Mouse (Mus musculus) erythroblast, adult 5-6 weeks (primary cell): ENCODE data around the gene Ppp2r5d. TPM values are rescaled to one million over a fixed set of nuclear protein-coding genes. Genes with fewer than 3 reads are reported as not detected.

ENCODE experiments used
- ATAC-seq: replicated peaks from 2 replicates; pipeline ENCODE4 v1.8.0; 2016; ENCODE audit warnings: moderate number of reproducible peaks, mild to moderate bottlenecking, moderate TSS enrichment, inconsistent platforms; ENCODE audit not compliant: poor library complexity, low FRiP score, severe bottlenecking
- total RNA-seq, 2 experiments: library from RNA; stranded (forward) in 1 of 2; stranded (reverse) in 1 of 2; fragments of 150-400 nt in 1 of 2; fragments of 200-764, 138-1000 nt in 1 of 2; gene quantifications; 2 replicates each; pipeline versions ENCODE4 v1.2.3 to v1.2.4; 2015 to 2017; ENCODE audit warnings: low replicate concordance in 2 of 2

Gene Ppp2r5d
- total RNA-seq, 2 experiments from 2014 or later, result 5.4 to 10.9 TPM

GRCm38 (mm10) chr17:46682654-46683389, 22.1 kb downstream of the Ppp2r5d start:
- ATAC-seq, result no peak

GRCm38 (mm10) chr17:46681466-46682118, 23.3 kb downstream of the Ppp2r5d start:
- no peak for ATAC-seq

GRCm38 (mm10) chr17:46680760-46681373, 24.0 kb downstream of the Ppp2r5d start, which contains the start of gene Klhdc3:
Gene Klhdc3, minus strand, starts transcription at chr17:46680914.
- peak; percentile 95 for ATAC-seq

- ATAC-seq, result 0 out of 2 replicates have a peak, but pooled peaks have one; percentile 5
Measured at GRCm38 (mm10) chr17:46679843-46680759, 24.8 kb downstream of the Ppp2r5d start.

- ATAC-seq, result no peak
Measured at GRCm38 (mm10) chr17:46678911-46679310, 26.0 kb downstream of the Ppp2r5d start.

GRCm38 (mm10) chr17:46678416-46678815, 26.5 kb downstream of the Ppp2r5d start, which contains the start of gene Mea1:
Gene Mea1, plus strand, starts transcription at chr17:46678793.
- ATAC-seq, result no peak

GRCm38 (mm10) chr17:46674530-46675283, 30.2 kb downstream of the Ppp2r5d start:
- peak; percentile 25 for ATAC-seq

GRCm38 (mm10) chr17:46673850-46674529, 30.9 kb downstream of the Ppp2r5d start, which contains the start of gene Rrp36:
Gene Rrp36, minus strand, starts transcription at chr17:46674352.
- peak; percentile 98 for ATAC-seq

- ATAC-seq, result no peak
Measured at GRCm38 (mm10) chr17:46669911-46670310, 35.0 kb downstream of the Ppp2r5d start.

GRCm38 (mm10) chr17:46667712-46668111, 37.2 kb downstream of the Ppp2r5d start:
- ATAC-seq, result no peak

GRCm38 (mm10) chr17:46662730-46663129, 42.2 kb downstream of the Ppp2r5d start:
- ATAC-seq, result no peak

GRCm38 (mm10) chr17:46661981-46662380, 42.9 kb downstream of the Ppp2r5d start:
- no peak for ATAC-seq

- no peak for ATAC-seq
Measured at GRCm38 (mm10) chr17:46661351-46661750, 43.6 kb downstream of the Ppp2r5d start.

- ATAC-seq, result no peak
Measured at GRCm38 (mm10) chr17:46656054-46656453, 48.9 kb downstream of the Ppp2r5d start.

GRCm38 (mm10) chr17:46651755-46652547, 53.0 kb downstream of the Ppp2r5d start:
- ATAC-seq, result no peak

- ATAC-seq, result no peak
Measured at GRCm38 (mm10) chr17:46651292-46651691, 53.6 kb downstream of the Ppp2r5d start.

- peak; percentile 44; the same call in 1 of the 2 replicates for ATAC-seq
Measured at GRCm38 (mm10) chr17:46650232-46651031, 54.5 kb downstream of the Ppp2r5d start, which contains the start of gene Cul7. Gene Cul7, plus strand, starts transcription at chr17:46650337.
